Mouse (Mus musculus) thymus, postnatal 10 days (tissue): ENCODE results near the gene Snrk.

Experiments
- DNase-seq, 2 experiments: peaks; one replicate each; pipeline ENCODE4 v3.0.0; 2021; ENCODE audit warnings: low spot score in 2 of 2

The Snrk gene

DNA sequence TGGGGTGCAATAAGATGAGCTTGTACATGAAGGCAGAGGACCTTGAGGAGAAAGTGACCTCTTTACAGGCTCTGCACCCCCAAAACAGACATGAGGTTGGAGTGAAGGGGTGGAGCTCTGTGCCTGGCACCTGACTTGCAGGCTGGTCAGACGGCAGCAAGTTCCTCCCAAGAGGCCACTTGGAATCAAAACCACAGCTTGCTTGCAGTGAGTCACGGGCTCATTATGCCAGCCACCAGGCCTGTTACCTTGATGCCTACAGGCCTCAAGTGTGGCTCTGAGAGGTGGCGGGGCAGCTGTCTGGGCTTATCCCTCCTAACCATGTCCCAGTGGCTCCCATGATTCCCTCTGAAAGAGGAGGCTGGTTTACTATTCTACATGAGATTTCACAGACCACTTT lies 63.0 kb downstream of the Snrk start:
- DNase-seq: no peak

DNA sequence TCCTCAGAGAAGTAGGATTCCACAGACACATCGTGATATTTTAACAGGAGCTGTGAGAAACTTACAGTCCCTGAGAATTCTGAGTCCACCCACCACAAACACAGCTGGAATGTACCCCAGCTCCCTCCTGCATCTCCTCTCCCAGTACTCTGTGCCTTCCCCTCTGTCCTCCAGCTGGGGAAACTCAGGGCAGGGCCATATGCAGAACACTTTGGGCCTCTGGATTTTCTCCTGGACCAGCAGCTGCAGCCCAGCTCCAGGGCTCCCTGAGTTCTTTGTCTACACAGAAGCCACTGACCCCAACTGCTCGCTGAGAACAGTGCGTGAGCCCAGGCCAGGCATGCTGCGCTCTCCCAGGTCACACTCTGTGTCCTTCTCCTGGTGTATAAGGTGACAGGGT lies 66.0 kb downstream of the Snrk start:
- DNase-seq: no peak

DNA sequence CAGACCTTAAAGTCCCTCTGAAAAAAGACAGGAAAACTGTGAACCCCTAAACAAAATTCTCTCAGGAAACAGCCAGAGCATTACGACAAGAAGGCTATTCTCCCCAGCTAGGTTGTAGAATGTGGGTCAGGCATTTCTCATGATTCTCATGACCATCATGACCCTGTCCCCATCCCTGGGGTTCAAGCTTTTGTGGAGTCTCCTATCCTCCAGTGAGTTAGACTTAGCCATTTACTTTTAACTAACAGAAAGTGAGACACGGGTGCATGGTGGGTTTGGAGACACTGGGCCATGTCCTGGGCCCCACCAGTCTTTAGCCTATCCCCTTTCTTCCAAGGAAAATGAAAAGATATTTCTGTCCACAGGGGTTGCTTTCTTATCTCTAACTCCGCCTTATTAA lies 67.3 kb downstream of the Snrk start:
- DNase-seq: no peak

DNA sequence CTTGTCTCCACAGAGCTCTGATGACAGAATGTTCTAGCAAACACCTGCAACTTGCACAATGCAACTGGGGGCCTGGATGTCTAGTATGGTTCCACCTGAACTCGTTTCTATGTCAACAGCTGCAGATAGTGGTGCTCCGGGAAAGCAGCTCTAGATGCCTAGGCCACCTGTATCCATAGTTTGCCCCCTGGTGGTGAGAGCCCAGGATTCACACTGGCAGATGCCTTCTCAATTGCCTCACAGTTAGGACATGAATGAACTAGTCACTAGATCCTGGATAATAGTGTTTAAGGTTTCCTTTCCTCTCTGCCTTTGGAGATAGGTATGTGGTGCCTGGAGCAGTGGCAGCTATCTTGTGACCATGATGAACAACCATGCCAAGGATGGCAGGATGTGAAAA lies 68.0 kb downstream of the Snrk start:
- DNase-seq: peak; percentile 77 to 92

DNA sequence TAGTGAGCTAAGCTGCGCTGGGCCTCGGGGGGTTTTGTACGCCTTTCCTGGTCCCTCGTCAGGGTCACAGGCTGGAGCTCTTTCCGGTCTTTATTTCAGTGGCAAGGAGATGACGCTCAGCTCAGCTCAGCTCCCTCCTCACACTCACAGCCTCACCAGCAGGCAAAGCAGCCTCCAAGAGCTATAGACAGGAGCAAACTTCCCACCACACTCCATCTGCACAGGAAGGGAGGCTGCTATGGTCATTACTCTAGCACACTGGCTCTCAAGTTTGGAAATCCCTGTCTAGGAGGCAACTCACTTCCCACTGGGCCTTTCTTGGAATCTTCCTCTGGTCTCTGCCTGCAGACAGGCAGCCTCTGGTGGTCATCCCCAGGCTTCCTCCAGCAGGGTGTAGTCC lies 68.9 kb downstream of the Snrk start:
- DNase-seq: no peak

DNA sequence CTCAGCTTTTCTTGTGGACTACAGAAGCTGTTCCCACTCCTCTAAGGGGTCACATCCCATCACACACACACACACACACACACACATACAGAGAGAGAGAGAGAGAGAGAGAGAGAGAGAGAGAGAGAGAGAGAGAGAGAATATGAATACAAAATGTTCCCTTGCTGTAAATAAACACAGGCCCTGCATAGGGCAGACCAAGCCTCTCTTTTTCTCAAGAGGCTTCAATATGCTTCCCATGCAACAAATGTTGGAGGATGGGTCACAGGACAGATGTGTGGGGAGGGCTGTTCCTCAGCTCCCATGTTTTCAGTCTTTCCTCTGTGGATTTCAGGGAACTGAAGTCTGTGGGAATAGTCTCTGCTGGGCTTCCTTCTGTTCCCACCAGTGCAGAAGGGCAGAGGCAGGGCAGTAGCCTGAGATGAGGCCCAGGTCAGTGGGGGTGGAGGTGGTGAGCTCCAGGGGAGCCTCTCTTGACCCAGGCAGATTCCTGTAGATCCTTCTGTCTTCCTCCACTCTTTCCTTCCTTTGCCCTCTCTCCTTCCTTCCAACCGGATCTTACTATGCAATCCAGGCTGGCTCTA lies 69.7 kb downstream of the Snrk start:
- no peak for DNase-seq

DNA sequence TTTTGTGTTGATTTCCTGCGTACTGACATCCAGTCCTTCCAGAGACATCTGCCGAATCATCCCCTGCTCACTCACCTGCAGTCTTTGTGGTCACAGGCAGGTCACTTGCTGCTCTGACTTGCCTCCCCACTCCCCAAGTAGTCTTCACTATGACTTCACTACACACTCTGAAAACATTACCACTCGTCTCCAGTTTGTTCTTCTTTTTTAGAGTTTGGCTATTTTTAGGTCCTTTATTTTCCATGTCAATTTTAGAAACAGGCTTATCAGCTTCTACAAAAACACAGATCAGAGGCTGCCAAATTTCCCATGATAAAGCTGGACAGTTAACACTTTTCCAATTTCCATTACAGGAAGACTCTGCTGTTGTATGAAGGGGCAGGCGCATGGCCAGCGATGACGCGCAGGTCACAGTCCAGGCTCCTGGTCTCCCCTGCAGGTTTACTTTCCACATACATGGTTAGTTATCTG lies 70.4 kb downstream of the Snrk start:
- no peak for DNase-seq

DNA sequence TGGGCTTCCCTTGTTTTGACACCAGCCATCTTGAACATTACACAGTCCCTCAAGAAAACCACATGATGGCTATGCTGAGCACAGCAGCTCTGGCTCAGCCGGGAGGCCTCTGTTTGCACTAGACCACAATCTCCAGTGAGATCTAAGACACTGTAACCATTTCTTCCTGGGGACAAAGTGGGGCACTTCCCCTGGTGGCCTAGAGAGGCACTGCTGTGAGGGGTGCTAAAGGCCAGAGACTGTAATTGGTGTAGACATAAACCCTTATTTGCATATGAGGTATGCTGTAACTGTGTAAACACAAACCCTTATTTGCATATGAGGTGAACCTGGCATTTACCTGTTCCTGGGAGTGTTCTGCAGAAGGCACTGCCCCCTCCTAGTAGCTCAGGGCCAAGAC lies 71.7 kb downstream of the Snrk start:
- DNase-seq: peak; percentile 73 to 78

DNA sequence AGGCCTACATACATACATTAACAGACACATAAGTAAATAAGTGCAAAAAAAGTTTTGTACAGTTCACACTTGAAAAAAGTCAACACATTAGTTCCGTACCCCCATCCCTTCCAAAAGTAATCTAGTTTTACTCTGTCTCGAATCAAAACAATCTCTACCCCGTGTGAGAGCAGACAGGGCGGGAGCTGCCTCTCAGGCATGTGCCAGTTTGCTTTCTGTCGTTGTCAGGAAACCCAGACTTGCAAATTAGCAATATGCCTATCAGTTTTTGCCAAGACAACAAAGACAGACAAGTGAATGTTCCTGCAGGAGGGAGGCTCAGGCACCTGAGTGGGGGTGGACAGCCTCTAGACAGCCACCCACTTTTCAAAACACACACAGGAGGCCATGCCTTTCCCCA lies 76.3 kb downstream of the Snrk start:
- no peak for DNase-seq

DNA sequence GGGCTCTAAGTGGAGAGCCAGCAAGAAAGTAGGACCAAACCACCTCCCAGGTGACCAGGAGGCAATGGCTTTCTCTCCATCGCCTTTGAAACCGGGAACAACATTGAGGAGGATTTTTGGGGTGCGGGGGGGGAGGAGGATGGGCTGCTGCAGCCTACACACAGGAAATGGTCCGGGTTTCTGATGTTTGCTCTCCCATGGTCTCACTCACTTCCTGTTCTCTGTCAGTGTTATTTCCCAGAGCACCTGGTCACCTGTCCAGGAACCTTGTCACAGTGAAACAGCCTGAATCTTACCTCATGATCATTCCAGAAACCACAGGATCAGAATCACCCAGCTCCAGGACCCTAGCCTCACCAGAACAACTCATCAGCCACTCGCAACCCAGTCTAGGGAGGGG lies 76.8 kb downstream of the Snrk start:
- DNase-seq: no peak

DNA sequence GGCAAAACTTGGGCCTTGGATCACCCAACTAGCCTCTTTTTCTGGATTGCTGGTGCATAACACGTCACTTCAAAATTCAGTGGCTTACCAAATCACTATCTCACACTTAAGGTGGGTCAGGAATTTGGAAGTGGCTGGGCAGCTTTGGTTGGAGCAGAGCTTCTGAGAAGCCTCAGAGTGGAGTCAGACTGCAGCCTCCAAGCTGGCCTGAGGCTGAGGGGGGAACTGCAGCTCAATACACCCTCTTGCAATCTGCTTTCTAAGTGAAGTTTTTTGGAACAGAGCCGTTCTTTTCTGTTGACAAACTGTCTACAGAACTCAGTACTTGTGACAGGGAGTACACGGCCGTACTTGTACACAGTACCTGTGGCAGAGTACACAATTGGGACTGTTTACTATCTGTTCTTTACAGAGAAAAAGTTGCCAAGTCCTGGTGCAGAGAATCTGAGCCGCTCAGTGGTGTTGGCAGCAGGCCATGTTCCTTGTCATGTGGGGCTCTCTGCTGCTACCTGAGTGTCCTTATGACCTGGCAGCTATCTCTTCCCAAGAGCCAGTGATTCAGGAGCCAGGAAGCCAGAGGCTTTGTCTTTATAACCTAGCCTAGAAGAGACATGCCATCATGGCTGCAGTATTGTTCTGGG lies 78.1 kb downstream of the Snrk start:
- no peak for DNase-seq

DNA sequence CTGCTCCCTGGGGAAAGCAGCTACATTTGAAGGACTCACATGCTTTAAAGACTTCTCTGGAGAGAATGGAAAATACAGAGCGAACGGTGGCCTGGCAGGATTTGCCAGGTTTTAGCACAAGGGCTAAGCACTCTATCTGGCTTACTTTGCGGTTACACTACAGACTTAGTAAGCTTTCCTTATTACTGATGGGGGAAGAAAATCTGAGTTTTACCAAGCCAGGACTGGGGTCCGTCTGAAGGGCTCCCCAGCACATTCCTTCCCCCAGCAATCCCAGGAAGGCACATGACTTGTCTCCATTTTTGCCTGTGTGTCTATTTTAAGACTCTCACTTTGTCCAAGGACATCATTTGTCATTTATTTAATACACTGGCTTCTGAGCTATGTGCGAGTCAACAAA lies 80.0 kb downstream of the Snrk start:
- no peak for DNase-seq

DNA sequence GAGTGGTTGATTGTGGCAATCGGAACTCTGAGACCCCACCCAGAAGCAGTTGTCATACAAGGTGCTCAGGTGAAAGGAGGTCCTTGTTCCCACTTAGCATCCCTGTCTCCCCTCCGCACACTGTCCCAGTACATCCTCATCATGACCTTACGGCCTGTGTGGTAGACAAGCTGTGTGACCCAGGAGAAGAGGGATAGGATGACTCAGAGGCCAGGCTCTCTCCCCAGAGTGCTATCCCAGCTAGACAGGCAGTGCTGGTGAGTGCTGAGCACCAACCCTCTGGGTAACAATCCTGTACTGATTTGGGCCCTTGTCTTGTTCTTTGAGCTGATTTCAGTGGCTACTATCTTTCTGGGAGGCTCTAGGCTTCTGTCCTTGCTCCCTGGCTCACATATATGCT lies 81.6 kb downstream of the Snrk start:
- DNase-seq: no peak

DNA sequence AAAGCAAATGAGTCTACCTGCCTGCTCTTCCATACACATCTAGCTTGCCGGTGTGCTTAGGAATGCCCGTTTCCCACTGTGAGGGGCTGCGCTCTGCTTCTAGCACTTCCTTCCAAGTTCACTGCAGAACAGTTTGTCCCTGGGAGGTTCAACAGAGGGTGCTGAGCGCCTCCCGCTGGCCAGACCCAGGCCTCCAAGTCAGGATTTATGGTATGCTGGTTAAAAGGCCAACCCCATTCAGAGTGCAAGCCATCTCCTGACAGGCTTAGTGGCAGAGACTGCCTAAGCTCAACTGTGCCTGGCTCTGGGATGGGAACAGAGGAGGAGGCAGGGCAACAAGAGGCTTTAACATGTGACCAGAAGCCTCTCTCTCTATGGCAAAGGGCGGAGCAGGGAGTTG lies 82.2 kb downstream of the Snrk start:
- DNase-seq: peak; percentile 32 to 59

DNA sequence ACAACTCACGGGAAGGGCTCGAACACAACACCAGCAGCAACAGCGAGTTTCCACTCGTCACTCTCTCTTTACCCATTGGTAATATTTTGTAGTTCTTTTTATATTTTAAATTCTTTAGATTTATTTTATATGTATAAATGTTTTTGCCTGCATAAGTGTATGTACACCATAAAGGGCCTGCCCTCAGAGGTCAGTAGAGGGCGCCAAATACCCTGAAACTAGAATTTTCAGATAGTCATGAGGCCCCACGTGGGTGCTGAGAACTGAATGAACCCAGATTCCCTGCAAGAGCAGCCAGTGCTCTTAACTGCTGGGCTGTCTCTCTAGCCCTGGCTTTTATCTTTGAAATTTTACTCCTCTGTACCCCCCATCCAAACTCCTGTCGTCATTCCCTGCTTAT lies 87.4 kb downstream of the Snrk start:
- peak; percentile 31 to 58 for DNase-seq

DNA sequence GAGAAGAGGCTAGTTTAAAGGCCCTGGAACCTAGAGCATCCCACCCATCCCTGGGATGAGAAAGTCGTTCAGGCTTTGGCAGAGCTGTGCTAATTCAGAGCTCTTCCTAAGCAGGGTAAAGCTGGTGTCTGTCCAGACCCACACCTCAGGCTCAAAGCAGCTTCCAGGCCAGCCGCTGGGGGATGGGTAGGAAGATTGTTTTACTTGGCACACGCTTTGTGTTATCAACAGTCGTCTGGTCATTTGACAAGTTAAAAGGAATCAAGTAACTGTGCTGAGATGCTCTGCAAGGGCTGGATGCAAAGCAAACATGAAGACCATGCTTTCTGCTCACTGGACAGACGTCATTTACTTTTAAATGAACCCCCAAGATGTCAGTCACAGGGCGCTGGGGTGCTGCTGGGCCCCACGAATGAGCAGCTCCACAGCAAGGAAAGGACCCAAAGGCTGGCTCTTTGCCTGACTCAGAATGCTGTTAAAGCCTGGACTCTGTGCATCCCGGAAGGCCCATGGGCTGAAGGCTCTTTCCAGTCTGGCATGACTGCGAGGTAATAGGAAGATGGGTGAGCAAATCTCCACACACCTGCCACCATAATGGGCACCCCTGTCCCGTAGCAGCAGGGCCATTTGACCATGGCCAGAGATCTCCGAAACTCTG lies 88.6 kb downstream of the Snrk start:
- DNase-seq: no peak

DNA sequence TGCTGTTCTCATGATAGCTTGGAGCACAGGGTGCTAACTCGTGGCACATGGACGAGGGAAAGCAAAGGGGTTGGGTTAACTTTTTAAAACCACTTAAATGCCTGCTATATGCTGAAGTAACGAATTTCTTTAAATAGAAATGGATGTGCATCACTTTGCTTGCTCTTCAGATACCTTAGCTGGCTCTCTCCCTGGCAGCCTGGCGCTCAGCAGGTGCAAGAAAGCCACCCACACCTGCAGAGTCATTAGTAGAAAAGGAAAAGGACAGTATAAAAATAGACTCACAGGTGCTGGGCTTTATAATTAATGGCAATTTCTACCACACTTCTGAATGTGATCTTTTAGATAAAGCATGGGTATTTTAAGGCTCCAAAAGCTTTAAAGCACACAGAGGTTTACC lies 91.2 kb downstream of the Snrk start:
- DNase-seq: no peak

DNA sequence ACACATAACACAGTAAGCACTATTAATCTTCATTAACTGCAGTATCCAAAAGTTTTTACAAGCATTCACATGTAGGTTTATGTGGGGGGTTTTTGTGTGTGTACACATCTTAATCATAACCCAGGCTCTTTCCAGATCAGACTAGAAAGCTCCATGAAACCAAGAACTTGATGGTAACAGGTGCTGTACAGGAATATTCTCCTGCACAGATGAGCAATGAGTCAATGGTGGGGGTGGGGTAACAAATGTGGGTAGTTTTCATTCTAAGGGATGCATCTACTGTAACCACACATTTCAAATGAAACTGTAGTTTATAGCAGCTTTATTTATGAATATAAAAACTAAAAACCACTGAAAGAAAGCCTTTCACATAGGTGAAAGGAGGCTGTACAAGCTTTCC lies 98.1 kb downstream of the Snrk start:
- no peak for DNase-seq

DNA sequence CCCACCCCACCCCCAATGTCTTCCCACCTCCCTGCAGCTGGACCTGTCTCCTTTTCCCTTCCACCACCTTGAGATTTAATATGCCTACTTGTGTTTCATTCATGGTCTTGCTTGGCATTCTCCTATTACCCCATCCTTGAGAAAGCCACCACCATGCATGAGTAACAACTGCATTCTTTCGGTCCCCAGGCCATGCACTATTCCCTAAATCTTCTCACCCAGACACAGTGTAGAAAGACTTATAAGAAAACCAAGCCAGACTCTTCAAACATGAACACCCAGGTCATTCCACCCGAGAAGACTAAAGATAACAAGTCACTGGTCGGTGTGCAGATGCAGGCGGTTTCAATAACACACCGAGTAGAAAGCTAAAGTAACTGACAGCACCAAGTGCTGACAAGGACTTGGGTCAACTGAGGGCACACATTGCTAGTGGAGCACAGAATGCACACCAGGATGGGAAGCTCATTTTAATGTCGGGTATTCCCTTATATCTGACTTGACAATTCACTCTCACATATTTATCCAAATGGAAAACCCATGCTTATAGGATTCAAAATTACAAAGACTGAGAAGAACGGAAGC lies 100.0 kb downstream of the Snrk start:
- no peak for DNase-seq
